Mouse (Mus musculus): Measurements from ENCODE around the gene Mamld1.

The Mamld1 gene

GRCm38 (mm10) chrX:71141390-71141789 is 91.3 kb downstream of the Mamld1 start:
- CTCF ChIA-PET: no interaction called here

GRCm38 (mm10) chrX:71149441-71150050 is 99.5 kb downstream of the Mamld1 start:
- CTCF ChIA-PET: no interaction called here

GRCm38 (mm10) chrX:71150551-71151001 is 100.5 kb downstream of the Mamld1 start:
- CTCF ChIA-PET: no interaction called here

GRCm38 (mm10) chrX:71181526-71181925 is 131.5 kb downstream of the Mamld1 start:
- CTCF ChIA-PET: no interaction called here

GRCm38 (mm10) chrX:71183671-71184070 is 133.6 kb downstream of the Mamld1 start:
- CTCF ChIA-PET: no interaction called here

- CTCF ChIA-PET: no interaction called here
These were observed 136.3 kb downstream of the Mamld1 start for GRCm38 (mm10) chrX:71186396-71186795.

GRCm38 (mm10) chrX:71204776-71205175 is 154.7 kb downstream of the Mamld1 start:
- CTCF ChIA-PET: interaction anchor here (0.6 kb wide), 1 partner anchor 40 kb away, joined by 17 read pairs; no protein-coding TSS in a partner anchor
